Mouse (Mus musculus) spleen, postnatal 36 days (tissue): ENCODE measurements around the gene Ccdc34.

Experiments
- DNase-seq, 2 experiments: peaks; one replicate each; pipeline ENCODE4 v3.0.0; 2022; ENCODE audit warnings: low spot score in 2 of 2, mixed read lengths in 1 of 2

Ccdc34 gene

DNA sequence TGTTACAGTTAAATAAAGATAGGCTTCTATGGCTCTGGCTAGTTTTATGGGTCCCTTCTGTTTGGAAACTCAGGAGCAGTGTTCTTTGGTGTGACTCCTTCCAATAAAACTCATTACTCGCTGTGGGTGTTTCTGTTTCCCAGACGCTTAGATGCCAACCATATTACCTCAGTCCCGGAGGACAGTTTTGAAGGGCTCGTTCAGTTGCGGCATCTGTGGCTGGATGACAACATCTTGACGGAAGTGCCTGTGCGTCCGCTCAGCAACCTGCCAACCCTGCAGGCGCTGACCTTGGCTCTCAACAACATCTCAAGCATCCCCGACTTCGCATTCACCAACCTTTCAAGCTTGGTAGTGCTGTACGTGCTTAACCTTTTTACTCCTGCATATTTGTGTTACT, 21.2 kb upstream of the Ccdc34 start:
- DNase-seq: no peak

DNA sequence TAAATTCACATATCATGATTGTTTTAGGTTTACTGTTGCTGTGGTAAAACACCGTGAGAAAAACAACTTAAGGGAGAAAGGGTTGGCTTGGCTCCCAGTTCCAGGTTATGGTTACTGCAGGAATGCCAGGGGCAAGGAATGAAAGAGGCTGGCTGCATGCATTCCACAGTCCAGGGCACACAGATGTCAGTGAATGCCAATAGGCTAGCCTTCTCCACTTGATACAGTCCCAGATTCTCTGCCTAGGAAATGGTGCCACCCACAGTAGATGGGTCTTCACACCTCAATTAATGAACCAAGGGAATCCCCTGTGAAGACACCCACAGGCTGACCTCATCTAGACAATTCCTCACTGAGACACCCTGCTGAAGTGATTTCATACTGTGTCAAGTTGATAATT, 12.9 kb upstream of the Ccdc34 start:
- no peak for DNase-seq

DNA sequence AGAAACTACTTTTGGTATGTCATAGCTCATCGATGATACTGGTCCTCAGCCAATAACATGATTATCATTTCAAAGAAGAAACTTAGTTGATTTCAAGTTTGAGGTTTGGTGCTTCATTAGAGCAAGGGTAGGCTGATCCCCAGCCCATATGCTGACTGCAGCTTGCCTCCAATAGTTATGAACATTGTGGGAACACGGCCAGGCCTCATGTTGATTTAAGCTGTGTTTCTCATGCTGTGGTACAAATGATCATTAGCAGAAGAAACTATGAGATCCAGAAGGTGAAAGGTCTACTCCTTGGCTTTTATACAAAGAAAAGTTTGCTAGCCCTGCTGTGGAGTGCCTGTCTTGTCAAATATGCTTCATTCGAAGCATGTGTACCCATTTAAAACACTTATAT, 12.5 kb upstream of the Ccdc34 start:
- DNase-seq: no peak

DNA sequence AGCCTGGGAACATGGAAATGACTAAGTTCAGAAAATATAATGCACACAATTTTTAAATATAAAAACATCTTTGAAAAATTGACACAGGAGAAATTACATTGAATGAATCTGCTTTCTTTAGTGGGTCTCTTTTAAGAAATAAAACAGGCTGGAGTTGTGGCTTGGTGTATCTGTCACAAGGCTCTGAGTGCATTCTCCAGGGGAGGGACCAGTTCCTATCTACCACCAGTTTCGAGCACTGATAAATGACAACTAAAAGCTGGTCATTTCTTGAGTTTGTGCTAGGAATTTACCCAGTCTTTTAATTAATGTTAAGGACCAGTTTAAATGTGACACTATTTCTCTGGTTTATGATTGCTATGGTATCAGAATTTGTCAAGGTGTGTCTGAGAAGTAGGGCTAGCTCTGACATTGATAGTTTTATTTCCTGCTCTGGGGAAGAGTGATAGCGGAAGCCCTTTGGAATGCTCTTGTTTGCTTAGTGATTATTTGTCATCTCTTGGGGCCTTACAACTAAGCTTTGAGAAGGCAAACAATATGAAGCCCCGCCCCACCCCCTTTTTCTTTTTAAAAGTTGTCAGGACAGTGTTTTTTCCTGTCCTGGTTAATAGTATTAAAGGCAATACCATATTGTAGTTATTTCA, 11.9 kb upstream of the Ccdc34 start:
- DNase-seq: no peak

DNA sequence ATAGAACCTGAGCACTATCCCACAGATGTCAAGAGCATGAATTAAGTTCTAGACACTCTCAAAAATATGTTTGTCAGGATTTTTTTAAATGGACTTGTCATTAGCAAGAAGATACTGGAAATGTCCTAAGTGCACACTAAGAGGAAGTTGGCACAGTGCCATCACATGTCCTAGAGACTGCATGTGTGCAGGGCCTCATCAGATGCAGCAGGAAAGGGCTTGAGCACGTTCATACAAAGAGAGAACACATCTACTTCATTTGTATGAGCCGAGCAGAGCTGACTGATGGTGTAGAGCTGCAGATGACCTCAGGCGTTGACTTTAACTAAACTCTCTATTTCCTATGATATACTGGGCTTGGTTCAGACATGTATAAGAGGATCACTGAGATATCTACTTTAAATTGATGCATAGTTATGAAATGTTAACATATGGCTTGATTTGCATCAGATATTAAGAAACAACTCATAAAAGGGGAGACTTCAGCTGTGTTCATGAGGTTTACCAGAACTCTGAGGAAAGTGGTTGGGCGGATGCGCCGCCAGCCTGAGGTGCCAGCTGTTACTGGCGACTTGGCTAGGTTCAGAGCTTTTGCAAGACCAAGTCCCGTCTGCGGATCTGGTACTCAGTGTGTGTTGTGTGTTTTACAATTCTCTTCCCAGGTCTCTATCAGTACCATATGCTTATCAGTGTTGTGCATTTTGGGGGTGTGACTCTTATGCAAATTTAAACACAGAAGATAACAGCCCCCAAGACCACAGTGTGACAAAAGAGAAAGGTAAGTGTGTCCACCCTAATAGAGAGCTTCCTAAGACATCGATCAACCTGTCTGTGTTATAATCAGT, 10.0 kb upstream of the Ccdc34 start:
- DNase-seq: peak in 1 of 2 experiments; percentile 11

DNA sequence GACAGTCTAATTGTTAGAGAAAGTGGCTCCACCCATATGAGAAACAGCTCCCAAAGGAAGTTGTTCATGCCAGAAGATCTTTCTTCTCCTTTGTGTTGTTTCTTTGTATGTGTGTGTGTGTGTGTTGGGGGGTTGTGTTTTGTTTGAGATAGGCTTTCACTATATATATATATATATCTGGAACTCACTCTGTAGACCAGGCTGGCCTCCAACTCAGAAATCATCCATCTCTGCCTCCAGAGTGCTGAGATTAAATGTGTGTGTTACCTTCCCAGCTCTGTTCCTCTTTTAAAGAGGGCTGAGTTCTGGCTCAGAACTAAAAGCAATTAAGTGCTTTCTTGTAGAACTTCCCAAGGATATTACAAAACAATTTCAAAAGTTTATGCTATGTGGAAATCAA, 8.2 kb upstream of the Ccdc34 start:
- DNase-seq: no peak

DNA sequence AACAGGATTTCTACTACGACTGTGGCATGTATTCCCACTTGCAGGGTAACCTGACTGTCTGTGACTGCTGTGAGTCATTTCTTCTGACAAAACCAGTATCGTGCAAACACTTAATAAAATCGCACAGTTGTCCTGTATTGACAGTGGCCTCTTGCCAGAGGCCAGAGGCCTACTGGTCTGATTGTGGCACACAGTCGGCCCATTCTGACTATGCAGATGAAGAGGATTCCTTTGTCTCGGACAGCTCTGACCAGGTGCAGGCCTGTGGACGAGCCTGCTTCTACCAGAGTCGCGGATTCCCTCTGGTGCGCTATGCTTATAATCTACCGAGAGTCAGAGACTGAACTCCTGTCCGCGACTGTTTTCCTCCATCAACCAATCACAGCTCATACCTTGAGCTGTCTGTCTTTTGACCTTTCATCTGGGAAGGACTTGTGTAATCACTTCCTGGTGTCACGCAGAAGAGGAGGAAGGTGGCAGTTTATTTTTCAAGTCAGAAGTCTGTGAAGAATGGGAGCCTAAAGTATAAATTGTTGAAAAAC, 5.4 kb upstream of the Ccdc34 start:
- no peak for DNase-seq

DNA sequence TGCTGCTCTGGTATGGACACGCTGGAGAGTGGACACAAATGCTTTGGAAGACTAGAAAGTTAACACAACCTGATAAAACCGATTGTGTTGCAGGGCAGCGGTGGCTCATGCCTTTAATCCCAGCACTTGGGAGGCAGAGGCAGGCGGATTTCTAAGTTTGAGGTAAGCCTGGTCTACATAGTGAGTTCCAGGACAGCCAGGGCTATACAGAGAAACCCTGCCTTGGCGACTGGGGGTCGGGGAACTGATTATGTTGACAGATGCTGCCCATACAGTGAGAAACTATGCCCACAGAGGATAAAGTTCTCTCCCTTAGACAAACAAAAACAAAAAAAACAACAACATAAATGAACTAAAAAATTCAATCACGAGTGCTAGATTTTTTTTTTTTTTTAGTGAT, 530 bp upstream of the Ccdc34 start:
- no peak for DNase-seq

DNA sequence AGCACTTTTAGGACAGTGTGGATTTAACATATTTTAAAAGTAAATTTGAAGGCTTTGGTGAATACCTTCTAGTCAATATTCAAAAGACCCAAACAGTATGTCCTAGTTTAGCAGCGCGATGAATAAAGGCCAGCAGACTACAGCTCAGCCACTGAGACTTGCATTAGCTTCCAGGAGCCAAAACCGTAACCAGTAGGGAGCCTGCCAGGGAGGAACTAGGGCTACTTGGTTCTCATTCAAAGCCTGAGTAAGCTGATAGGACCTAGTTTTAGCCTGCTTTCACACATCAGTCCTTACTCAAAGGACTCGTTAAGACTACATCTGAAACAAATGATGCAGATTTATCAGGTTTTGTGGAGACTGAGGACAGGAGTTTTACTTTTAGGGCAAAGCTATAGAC, 2.0 kb downstream of the Ccdc34 start:
- no peak for DNase-seq

DNA sequence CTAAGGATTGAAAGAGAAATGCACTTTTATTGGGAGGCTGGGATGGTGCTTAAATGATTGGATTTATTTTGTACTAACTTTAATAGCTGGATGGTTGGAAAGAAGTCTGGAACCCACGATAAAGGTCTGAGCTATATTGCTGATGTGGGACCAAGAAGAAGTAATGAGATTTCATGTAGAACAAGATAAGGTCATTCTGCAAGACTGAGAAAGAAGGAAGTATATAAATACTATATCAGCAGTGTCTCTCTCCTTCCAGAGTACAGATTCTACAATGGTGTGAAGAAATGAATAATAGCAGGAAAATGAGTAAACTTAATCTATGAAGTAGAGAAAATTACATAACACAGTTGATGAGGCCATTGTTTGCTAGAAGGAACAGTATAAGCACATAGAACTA, 2.8 kb downstream of the Ccdc34 start:
- no peak for DNase-seq

DNA sequence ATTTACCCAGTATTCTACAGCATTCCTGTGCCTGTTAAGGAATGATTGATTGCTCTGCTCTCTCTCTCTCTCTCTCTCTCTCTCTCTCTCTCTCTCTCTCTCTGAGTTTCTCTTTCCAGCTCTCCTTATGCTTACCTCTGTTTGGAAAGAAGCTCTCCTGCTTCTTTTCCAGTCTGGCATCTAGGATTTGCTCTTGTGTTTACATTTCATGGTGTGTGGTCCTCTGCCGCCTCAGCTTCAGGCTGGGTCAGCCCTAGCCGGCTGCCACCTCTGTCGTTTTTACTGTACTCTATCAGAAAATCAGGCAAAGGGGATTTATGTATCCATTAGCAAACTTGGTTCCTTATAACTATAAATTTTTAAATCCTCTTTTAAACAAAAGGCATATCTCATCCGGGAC, 18.6 kb downstream of the Ccdc34 start:
- DNase-seq: no peak

DNA sequence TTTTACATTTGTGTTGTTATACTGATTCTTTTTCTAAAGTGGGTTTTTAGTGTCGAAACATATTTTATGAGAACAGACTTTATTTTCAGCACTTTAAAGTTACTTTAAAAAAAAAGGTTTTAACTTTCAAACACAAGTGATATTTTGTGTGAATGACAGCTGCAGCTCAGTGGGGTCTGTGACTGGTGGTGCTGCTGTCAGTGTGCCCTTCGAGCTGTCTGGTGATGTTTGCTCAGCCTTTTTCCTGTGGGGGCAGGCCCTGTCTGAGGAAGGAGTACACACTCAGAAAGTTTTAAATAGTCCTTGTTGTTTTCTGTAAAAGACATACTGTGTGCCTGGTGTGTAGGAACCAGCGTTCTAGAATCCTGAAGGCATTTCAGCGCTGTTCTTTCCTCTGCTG, 19.0 kb downstream of the Ccdc34 start:
- DNase-seq: no peak

DNA sequence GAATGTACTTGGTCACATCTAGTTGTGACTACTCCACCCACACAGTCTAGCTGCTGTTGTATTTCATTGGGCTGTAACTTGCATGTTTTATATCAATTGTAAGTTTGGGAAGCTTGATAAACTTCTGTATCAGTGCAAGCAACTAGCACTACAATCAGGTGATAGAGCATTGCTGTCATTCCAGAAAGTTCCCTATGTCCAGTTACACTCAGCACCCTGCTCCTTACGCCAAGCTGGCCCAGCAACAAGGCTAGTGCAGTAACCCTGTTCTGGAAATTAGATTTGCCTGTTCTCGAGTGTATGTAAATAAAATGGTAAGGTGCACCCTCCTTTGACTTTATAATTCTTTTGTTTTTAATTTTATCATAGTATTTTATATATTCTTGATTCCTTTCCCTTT, 19.6 kb downstream of the Ccdc34 start:
- no peak for DNase-seq

DNA sequence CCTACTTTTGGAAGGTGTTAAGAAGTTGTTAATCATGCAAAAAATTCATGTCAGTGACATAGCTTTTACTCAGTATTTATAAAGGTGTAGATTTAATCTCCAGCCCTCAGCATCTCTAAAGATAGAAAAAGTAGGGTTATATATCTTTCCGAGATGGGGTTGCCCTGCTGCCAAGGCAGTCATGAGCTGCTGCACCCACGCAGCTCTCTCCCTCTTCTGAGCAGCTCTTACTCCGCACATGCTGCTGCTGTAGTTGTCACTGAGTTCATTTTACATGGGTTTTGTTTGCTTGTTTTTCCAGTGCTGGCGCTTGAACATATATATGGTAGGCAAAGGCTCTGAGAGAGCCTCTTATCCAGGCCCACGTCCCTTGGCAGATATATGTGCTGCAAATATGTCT, 20.7 kb downstream of the Ccdc34 start:
- DNase-seq: no peak

DNA sequence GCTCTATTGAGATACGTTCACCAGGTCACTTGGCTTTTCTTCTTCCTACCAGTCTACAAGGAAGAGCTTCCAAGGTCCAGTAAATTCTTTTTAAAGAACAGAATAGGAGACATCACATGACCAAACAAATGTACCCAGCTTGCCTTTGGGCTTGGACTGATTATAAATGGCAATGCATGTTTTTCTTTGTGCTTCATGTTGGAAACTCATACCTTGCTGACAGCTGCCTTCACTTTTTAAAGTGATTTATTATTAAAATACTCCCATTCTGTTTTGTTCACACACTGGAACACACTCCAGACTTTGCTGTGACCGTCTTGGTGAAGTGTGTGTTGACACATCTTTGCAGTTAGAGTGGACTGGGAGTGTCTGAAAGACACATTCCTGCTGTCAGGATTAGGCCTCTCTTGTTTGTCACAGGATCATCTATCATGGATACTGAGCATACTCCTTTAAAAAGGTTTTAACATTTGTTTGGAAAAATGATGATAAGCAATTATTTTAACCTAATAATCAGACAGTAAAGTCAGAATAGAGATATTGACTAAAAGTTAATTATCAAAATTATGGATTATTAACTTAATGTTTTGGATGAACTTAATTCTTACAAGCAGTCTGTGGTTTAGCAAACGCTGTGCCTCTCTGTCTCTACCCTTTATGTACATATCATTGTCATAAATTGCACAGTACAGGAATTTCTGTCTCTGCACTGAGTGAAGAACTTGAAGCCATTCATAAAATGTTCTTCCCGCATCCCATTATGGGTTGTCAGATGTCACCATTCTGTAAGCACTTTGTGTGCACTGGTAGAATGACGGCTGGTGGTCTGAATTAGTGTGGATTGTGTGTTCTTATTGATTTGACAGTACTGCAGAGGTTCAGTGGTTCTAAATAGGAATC, 25.5 kb downstream of the Ccdc34 start:
- DNase-seq: no peak

DNA sequence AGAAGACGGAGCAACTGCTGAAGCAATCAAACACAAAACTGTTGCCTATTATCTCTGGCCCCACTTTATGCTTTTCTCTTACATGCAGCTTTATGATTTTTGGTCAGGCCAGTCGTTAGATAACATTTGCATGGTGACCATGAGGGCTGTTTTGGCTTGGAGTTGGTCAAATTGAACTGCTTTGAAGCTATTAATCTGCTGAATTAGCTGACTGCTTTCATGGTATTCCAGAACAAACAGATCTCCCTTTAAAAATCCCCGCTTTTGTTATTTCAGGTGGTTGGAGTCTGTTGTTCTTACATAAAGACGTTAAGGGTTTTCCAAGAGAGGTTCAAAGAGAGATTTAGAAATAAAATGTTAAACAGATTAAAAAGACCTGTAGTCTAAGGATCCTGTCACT, 40.8 kb downstream of the Ccdc34 start:
- DNase-seq: no peak

DNA sequence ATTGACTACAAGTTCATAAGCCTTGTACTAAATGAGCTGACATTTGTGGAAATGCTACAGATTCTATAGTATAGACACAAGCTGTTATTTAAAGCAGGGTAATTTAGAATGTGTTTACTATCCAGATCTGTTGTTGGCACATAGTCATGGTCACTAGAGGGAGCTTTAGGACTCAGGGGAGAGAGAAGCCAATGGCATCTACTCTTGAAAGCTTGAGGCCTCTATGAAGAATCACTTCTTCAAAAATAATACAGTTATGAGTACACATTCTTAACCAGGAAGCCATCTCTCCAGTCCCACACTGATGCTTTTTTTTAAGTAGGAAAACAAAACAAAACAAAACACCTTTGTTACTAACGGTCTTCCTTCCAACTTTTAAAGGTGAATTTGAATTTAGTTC, 45.5 kb downstream of the Ccdc34 start:
- DNase-seq: no peak

DNA sequence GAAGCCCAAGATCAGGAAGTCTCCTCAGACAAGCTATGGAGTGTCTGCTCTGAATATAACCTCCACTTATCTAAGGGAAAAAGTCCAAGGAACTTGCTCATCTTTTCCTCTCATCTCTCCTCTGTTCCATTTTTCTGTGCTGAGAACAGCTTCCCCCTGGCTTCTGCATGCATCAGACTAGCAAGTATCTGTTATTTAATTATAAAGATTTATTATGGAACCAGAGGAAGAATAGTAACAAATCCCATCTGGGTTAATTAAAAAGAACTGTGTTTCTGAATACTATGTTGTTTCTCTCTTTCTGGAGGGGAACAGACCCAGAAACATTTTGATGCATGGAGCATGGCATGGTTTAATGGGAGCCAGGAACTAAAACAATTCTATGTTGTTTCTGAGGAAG, 51.3 kb downstream of the Ccdc34 start:
- DNase-seq: no peak

DNA sequence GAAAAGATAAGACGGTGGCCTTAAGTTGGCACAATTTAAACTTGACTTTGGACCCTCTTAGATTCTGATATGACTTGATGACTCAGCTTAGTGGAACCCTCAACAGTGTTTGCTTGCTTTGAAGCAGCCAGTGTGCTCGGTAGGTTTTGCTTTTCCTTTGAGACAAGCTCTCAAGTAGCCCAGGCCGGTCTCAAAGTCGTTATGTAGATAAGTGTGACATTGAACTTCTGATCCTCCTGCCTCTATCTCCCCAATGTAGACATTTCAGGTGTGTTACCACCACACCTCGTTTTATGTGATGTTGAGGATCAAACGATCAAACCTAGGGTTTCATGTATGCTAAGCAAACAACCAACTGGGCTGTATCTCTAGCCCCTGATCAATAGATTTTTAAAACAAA, 55.4 kb downstream of the Ccdc34 start:
- DNase-seq: no peak

DNA sequence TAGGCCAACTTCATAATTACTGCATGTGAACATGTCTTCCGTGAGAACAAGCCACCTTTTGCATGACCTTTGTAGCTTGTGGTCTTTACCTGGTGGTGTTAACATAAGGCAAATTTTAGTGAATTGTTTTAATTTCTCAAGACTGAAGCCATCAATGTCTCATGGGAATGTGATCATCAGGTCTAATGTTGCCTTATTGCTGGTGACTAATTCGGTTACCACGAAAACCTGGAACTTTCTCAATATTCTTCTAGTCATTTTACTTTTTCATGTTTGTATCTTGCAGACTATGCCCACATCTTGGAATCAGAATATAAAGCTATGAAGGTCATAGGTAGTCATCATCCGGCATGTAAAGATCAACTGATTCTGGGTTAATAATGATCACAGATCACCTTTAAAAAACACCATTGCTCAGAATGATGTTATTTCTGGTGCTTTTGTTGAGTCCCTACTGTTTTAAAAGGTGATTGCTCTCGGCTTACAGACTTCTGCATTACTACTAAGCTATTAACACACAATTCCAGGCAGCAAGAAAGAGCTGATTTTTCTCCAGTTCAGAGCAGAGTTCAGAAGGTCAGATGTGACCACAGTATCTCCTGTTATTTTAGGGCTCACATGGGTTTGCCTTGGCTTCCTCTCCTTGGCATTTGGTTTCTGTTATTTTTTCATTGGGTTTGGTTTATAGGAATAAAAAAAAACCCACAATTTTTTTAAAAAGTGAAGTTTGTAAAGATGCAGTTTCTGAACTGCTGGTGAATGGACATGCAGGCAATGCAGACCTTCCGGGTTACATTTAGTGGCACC, 57.2 kb downstream of the Ccdc34 start:
- DNase-seq: no peak

DNA sequence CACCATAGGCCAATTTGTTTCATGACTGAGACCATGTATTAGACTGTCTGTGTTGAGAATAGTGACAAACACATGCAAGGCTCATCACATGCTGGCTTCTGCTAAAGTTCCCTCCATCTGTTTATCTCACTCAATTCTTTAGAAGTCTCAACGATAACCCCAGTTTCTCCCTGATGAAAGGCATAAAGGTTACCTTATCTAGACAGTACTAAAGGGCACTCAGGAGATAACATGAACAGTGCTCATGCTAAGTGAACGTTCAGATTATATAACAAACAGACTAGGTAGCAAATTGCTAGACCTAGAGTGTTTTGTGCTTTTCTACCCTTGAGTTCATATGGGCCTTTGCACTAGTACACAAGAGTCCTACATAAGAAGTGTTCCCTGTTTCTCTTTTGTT, 59.6 kb downstream of the Ccdc34 start:
- DNase-seq: no peak
